Mouse (Mus musculus) MEL (cell line): Measurements from ENCODE around the gene Ldah.

Experiments used
- CTCF ChIP-seq, 3 experiments: IDR thresholded peaks in 2 of 3; conservative IDR thresholded peaks in 1 of 3; 2 replicates each; pipeline ENCODE4 v1.5.1; 2011 to 2012; ENCODE audit warnings: low read length in 3 of 3, low read depth in 2 of 3, mild to moderate bottlenecking in 2 of 3, improper control_type of control experiment in 1 of 3, inconsistent platforms in 1 of 3, mixed read lengths in 1 of 3, moderate library complexity in 1 of 3; ENCODE audit not compliant: control insufficient read depth in 1 of 3, insufficient read depth in 1 of 3, poor library complexity in 1 of 3, severe bottlenecking in 1 of 3
- E2F4 ChIP-seq: IDR thresholded peaks from 2 replicates; pipeline ENCODE4 v1.6.1; 2011; ENCODE audit warnings: low read depth, low read length, improper control_type of control experiment, borderline replicate concordance
- EP300 ChIP-seq, 2 experiments: IDR thresholded peaks; 2 replicates each; pipeline ENCODE4 v1.6.1; 2011; ENCODE audit warnings: improper control_type of control experiment in 2 of 2, low read length in 2 of 2, low read depth in 1 of 2, mild to moderate bottlenecking in 1 of 2
- GATA1 ChIP-seq: IDR thresholded peaks from 2 replicates; pipeline ENCODE4 v1.6.1; 2011; ENCODE audit warnings: low read depth, low read length, improper control_type of control experiment
- MAFK ChIP-seq: IDR thresholded peaks from 2 replicates; pipeline ENCODE4 v1.6.1; 2011; ENCODE audit warnings: low read depth, mild to moderate bottlenecking, low read length, improper control_type of control experiment, borderline replicate concordance
- MAX ChIP-seq: IDR thresholded peaks from 2 replicates; pipeline ENCODE4 v1.6.1; 2011; ENCODE audit warnings: low read length, improper control_type of control experiment
- MEF2A ChIP-seq: IDR thresholded peaks from 2 replicates; pipeline ENCODE4 v1.6.1; 2014; ENCODE audit warnings: low read depth, mild to moderate bottlenecking, inconsistent platforms, low read length, improper control_type of control experiment; ENCODE audit not compliant: poor library complexity, insufficient replicate concordance, severe bottlenecking; ENCODE audit errors: extremely low read depth
- POLR2A ChIP-seq, 2 experiments: IDR thresholded peaks; 2 replicates each; pipeline ENCODE4 v1.6.1; 2011 to 2012; ENCODE audit warnings: low read length in 2 of 2, mild to moderate bottlenecking in 2 of 2, control low read depth in 1 of 2, improper control_type of control experiment in 1 of 2, low read depth in 1 of 2, moderate library complexity in 1 of 2; ENCODE audit not compliant: control insufficient read depth in 1 of 2, insufficient read depth in 1 of 2, poor library complexity in 1 of 2
- RAD21 ChIP-seq: IDR thresholded peaks from 2 replicates; pipeline ENCODE4 v1.6.1; 2011; ENCODE audit warnings: mild to moderate bottlenecking, low read depth, low read length, improper control_type of control experiment
- RCOR1 ChIP-seq: IDR thresholded peaks from 2 replicates; pipeline ENCODE4 v1.6.1; 2012; ENCODE audit warnings: low read depth, mild to moderate bottlenecking, inconsistent platforms, low read length, improper control_type of control experiment
- TCF12 ChIP-seq: IDR thresholded peaks from 2 replicates; pipeline ENCODE4 v1.6.1; 2014; ENCODE audit warnings: low read depth, mild to moderate bottlenecking, inconsistent platforms, low read length, improper control_type of control experiment, moderate library complexity
- USF2 ChIP-seq, 2 experiments: IDR thresholded peaks; 2 replicates each; pipeline ENCODE4 v1.6.1; 2011 to 2012; ENCODE audit warnings: improper control_type of control experiment in 2 of 2, low read length in 2 of 2, borderline replicate concordance in 1 of 2, inconsistent platforms in 1 of 2, low read depth in 1 of 2, mild to moderate bottlenecking in 1 of 2; ENCODE audit not compliant: insufficient read depth in 1 of 2

GRCm38 (mm10) chr12:8326825-8327674, 119.1 kb downstream of the Ldah start:
- TF ChIP-seq EP300 (IDR thresholded peaks at IDR 0.05; ENCODE audit: low read depth in 1 of 2, low read length in 2 of 2) (no peak), CTCF (IDR thresholded peaks at IDR 0.05 in 2 of 3, conservative IDR thresholded peaks at IDR 0.05 in 1 of 3; ENCODE audit: control insufficient read depth in 1 of 3, insufficient read depth in 1 of 3, low read depth in 2 of 3, low read length in 3 of 3, poor library complexity in 1 of 3, severe bottlenecking in 1 of 3) (peak; percentile 69 to 97 (median 94)), RAD21 (peak; percentile 87), GATA1 (no peak), MAFK (no peak), MEF2A (no peak), POLR2A (IDR thresholded peaks at IDR 0.05; ENCODE audit: control insufficient read depth in 1 of 2, insufficient read depth in 1 of 2, low read depth in 1 of 2, low read length in 2 of 2, poor library complexity in 1 of 2) (no peak), E2F4 (no peak), MAX (no peak), RCOR1 (no peak), TCF12 (no peak), USF2 (IDR thresholded peaks at IDR 0.05; ENCODE audit: borderline replicate concordance in 1 of 2, insufficient read depth in 1 of 2, low read depth in 1 of 2, low read length in 2 of 2) (no peak)
